Mouse (Mus musculus) embryonic fibroblast, embryonic 13.5 days (primary cell): ENCODE data around the gene Myo1e. TPM values are rescaled to one million over a fixed set of nuclear protein-coding genes. Genes with fewer than 3 reads are reported as not detected.

Experiments used
- H3K27ac ChIP-seq: 2 replicates; pipeline ENCODE4 v1.5.1; 2012; ENCODE audit warnings: low read length, control low read depth, inconsistent platforms; ENCODE audit not compliant: insufficient read depth
- H3K4me1 ChIP-seq: 2 replicates; pipeline ENCODE4 v1.6.1; 2011; ENCODE audit warnings: low read length; ENCODE audit not compliant: control insufficient read depth, insufficient read depth
- H3K4me3 ChIP-seq: 2 replicates; pipeline ENCODE4 v1.5.1; 2011; ENCODE audit warnings: mild to moderate bottlenecking, control low read depth, low read length; ENCODE audit not compliant: insufficient read depth
- CTCF ChIP-seq: IDR thresholded peaks from 2 replicates; pipeline ENCODE4 v1.5.1; 2011; ENCODE audit warnings: mild to moderate bottlenecking, control low read depth, low read length, moderate library complexity, borderline replicate concordance; ENCODE audit not compliant: insufficient read depth
- POLR2A ChIP-seq: IDR thresholded peaks from 2 replicates; pipeline ENCODE4 v1.6.1; 2011; ENCODE audit warnings: low read depth, mild to moderate bottlenecking, control low read depth, low read length, moderate library complexity
- polyA plus RNA-seq: library from polyadenylated mRNA; stranded (reverse); fragments of >200 nt; gene quantifications from 2 replicates; pipeline ENCODE4 v1.2.4, GENCODE M21; 2011; ENCODE audit warnings: low read depth; ENCODE audit not compliant: missing spikeins, insufficient read length

Myo1e gene
- polyA plus RNA-seq, 1 experiment, result 43.6 TPM

DNA sequence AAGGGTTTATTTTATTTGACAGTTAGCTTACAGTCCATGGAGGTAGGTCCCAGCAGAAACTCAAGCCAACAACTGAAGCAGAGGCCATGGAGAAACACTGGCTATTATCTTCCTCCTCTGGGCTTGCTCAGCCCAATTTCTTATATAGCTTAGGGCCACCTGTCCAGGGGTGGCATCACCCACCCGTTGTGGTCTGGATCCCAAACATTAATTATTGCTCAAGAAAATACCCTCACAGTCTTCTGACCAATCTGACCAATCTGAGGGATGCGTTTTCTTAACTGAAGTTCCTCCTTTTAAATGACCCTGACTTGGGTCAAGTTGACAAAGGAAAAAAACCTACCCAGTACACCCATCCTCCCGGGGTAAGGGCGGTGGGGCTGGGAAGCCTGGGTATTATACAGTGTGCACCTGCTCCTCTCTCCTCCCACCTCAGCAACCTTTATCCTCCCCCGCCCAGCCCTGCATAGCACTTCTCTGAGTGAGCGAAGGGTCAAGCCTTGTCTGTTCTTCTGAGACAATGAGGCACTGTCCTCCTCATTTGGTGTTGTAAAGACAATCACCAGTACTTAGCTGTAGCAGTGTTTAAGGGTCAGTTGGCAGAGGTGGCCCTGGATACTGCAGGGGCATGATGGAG lies 12.3 kb downstream of the Myo1e start:
- no peak for TF ChIP-seq CTCF
- no peak overlapping the region for H3K4me3 ChIP-seq
- H3K4me1 ChIP-seq, result peaks cover 7% of the 10 kb centered on the region
- H3K27ac ChIP-seq, result no peak overlapping the region

- no peak overlapping the region for H3K4me3 ChIP-seq
- no peak overlapping the region for H3K27ac ChIP-seq
- peaks cover 7% of the 10 kb centered on the region for H3K4me1 ChIP-seq
- TF ChIP-seq POLR2A, result no peak
- no peak for TF ChIP-seq CTCF
These were observed 13.5 kb downstream of the Myo1e start for GRCm38 (mm10) chr9:70220461-70221170.

- no peak overlapping the region for H3K4me3 ChIP-seq
- no peaks in the 10 kb centered on the region; the same call in 1 of the 2 replicates for H3K4me1 ChIP-seq
- H3K27ac ChIP-seq, result no peak overlapping the region
- TF ChIP-seq CTCF (no peak), POLR2A (no peak)
These were observed 16.0 kb downstream of the Myo1e start for GRCm38 (mm10) chr9:70223142-70223541.

DNA sequence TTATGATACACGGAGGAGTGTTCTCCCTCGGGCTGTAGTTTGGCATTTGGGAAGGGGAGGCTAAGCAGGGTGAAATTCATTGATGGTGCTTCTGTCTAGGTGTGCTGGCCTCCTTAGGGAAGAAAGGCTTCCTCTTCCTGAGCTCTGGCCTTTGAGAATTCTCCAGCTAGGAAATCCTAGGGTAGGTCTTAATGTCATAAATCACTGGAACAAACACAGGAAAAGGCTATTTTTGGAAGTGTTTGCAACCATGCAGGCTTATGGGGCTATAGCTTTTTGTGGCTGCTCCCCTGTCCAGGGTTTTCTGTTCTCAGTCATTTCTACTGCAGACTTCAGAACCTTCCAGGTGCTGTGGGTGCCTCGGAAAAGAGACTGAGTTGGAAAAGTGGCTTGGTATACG lies 16.9 kb downstream of the Myo1e start:
- Histone ChIP-seq H3K4me3 (no peak overlapping the region), H3K4me1 (no peaks in the 10 kb centered on the region; the same call in 1 of the 2 replicates), H3K27ac (no peak overlapping the region)
- TF ChIP-seq CTCF (no peak), POLR2A (no peak)

DNA sequence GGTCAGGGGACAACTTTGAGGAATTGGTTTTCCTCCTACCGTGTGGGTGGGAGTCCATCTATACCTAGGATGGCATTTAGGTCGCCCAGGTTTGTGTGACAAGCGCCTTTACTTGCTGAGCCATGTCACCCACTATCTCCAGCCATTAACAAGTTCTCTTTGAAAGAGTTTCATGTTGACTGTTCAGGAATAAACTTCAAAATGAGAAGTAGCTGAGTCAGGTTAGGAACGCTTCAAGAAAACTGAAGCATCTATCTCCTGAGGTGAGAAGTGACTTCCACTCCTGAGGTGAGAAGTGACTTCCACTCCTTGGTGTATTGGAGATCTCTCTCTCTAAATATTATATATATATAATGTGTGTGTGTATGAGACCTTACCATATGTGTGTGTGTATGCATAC lies 19.2 kb downstream of the Myo1e start:
- no peak overlapping the region for H3K27ac ChIP-seq
- peaks cover 2% of the 10 kb centered on the region for H3K4me1 ChIP-seq
- no peak for TF ChIP-seq POLR2A
- TF ChIP-seq CTCF, result no peak
- H3K4me3 ChIP-seq, result no peak overlapping the region

DNA sequence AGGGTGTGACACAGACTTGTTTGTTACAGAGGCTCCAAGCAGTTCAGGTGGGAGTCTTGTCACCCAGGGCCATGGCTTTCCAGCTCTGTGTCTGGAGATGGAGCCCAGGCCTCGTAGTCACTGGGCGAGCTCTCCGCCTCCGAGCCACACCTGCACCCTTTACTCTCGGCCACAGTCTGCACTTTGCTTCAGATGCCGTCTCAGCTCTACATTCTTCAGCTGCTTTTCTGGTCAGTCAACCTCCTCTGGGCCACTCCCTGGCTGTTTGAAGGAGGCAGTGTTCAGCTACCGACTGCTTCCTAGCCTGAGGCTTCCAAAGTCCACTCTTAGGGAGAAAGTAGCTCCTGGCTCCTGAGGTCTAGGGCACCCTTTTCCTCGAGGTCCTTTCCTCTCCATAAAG lies 22.7 kb downstream of the Myo1e start:
- no peak for TF ChIP-seq POLR2A
- H3K27ac ChIP-seq, result peak overlapping the region; percentile 42; the same call in 1 of the 2 replicates
- H3K4me3 ChIP-seq, result no peak overlapping the region
- peaks cover 11% of the 10 kb centered on the region for H3K4me1 ChIP-seq

- Histone ChIP-seq H3K4me3 (no peak overlapping the region), H3K27ac (peak overlapping the region; percentile 82), H3K4me1 (peaks cover 11% of the 10 kb centered on the region)
- no peak for TF ChIP-seq CTCF
- no peak for TF ChIP-seq POLR2A
These were observed 25.2 kb downstream of the Myo1e start for GRCm38 (mm10) chr9:70232044-70233010.

GRCm38 (mm10) chr9:70237136-70237535 lies 30.0 kb downstream of the Myo1e start:
- no peak overlapping the region for H3K27ac ChIP-seq
- TF ChIP-seq POLR2A (no peak), CTCF (no peak)
- peaks cover 16% of the 10 kb centered on the region for H3K4me1 ChIP-seq
- no peak overlapping the region for H3K4me3 ChIP-seq

DNA sequence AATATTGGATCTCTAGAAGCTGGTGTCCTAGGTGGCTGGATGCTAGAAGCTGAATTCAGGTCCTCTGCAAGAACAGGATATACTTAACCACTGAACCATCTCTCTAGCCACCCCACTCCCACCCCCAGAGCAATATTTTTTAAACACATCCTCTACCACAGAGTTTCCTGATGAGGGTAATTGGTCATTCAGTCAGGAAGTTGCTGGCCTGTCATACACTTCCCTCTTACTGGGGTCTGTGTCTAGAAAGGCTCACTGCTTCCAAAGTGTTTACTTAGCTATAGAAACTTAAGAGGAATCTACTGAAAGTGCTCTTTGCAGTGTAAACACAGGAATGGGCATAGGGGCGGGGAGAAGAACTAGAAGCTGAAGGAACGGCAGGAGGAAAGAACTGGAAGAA lies 30.4 kb downstream of the Myo1e start:
- Histone ChIP-seq H3K27ac (no peak overlapping the region), H3K4me3 (no peak overlapping the region), H3K4me1 (peaks cover 15% of the 10 kb centered on the region)
- TF ChIP-seq CTCF (no peak), POLR2A (no peak)

DNA sequence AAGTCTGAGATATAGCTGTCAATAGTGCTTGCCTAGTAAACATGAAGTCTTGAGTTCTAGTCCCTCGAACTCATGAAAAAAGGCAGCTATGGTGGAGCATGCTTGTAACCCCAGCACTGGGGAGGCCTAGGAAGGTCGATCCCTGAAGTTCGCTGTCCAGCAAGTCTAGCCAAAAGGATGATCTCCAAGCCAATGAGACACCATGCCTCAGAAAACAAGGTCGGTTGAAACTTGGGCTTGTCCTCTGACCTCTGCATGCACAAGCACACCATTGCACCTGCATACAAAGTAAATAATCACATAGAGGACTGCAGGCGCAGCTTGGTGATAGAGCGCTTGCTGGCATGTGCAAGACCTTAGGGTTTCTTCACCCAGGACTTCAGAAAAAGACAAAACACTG lies 31.2 kb downstream of the Myo1e start:
- TF ChIP-seq CTCF (no peak), POLR2A (no peak)
- Histone ChIP-seq H3K4me3 (no peak overlapping the region), H3K27ac (no peak overlapping the region), H3K4me1 (peaks cover 16% of the 10 kb centered on the region)
